Mouse (Mus musculus) mammary gland, adult 2 months (tissue): Measurements from ENCODE around the gene Gm36864. TPM values are rescaled to one million over a fixed set of nuclear protein-coding genes. Genes with fewer than 3 reads are reported as not detected.

Experiments used
- polyA plus RNA-seq: library from polyadenylated mRNA; depleted of rRNA; stranded (reverse); fragments of >200 nt; gene quantifications from 2 replicates; pipeline ENCODE4 v1.2.3, GENCODE M21; 2012; ENCODE audit warnings: low replicate concordance; rRNA removed

Gene Gm36864
- not detected in 2 replicates for polyA plus RNA-seq

DNA sequence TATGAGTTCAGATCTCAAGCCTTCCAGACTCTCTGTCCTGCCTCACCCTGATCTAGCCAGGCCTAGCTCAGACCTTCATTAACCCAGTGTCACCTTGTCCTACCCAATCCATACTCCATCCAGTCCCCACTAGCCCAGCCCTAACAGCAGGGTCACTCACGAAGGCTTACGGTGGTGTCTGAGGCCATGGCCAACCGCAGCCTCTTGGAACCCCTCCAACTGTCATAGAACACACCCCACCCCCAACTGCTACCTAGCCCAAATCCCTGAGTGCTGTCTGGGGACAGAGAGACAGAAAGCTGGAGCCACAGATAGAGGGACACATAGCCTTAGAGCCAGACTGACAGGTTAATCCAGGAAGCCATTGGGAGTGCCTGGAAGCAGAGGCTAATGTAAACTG lies at the start of gene Gm36864:
Gene Gm36864 (plus strand): TSS at position 269 of the 400 bp plus-strand sequence.

DNA sequence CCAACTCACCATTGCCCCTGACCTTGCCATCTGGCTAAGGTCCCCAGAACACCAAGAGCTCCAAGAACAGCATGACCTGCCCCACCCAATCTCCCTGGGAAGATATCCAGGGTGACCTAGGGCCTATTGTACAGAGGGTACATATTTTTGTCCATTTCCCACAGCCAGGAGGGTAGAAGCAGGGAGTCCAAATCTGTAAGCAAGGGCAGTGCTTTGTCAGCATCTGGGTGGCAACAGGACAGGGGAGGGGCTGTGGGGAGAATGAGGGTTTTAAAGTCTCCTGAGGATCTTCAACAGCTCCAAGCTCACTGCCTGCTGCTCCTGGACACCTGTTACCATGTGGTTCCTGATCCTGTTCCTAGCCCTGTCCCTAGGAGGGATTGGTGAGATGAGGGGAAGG lies 48.0 kb upstream of the Gm36864 start, which contains the start of gene Klk1b24:
Gene Klk1b24 (plus strand): TSS at position 301 of the 400 bp plus-strand sequence.

DNA sequence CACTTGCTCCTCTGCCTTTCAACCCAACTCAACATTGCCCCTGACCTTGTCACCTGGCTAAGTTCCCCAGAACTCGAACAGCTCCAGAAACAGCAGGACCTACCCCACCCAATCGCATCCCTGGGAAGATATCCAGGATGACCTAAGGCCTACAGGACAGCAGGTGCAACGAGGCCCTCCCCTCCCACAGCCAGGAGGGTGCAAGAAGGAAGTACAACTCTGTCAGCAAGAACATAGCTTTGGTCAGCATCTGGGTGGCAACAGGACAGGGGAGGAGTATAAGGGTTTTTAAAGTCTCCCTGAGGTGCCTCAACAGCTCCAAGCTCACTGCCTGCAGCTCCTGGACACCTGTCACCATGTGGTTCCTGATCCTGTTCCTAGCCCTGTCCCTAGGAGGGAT lies 38.1 kb upstream of the Gm36864 start, which contains the start of gene Klk1b3:
Gene Klk1b3 (plus strand): TSS at position 301 of the 400 bp plus-strand sequence.

DNA sequence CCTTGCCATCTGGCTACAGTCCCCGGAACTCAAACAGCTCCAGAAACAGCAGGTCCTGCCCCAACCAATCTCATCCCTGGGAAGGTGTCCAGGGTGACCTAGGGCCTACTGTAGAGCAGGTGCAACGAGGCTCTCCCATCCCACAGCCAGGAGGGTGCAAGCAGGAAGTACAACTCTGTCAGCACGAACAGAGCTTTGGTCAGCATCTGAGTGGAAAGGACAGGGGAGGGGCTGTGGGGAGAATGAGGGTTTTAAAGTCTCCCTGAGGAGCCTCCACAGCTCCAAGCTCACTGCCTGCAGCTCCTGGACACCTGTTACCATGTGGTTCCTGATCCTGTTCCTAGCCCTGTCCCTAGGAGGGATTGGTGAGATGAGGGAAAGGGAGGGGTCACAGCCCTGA lies 28.8 kb upstream of the Gm36864 start, which contains the start of gene Klk1b4:
Gene Klk1b4 (plus strand): TSS at position 301 of the 400 bp plus-strand sequence.

GRCm38 (mm10) chr7:44215645-44216044 lies 20.3 kb upstream of the Gm36864 start, which contains the start of gene Klk1b5:
Klk1b5 (plus strand) TSS chr7:44215945.

GRCm38 (mm10) chr7:44225076-44225475 lies 10.9 kb upstream of the Gm36864 start, which contains the start of gene Klk1:
Klk1 (plus strand) TSS chr7:44225360.

GRCm38 (mm10) chr7:44246055-44246983 lies 10.3 kb downstream of the Gm36864 start, which contains the start of the genes 1700028J19Rik and 2410002F23Rik:
1700028J19Rik (minus strand) TSS chr7:44246695.
2410002F23Rik (plus strand) TSS chr7:44246722.

DNA sequence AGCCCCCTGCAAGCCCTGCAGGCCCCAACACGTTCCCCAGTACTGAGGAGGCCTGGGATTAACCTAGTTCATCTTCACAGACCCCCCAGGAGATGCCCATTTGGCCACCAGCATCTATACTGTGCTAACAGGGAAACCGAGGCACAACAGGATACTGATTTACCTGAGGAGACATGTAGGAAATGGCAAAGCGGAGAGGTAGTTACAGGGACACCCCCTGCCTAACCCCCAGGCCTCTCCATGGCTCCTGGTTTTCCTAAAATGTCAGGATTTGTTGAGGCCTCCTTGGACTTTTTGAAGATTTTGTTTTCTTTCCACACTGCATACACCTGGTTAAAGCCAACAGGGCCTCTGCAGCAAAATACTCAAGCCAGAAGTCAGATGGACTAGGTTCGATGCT lies 21.3 kb downstream of the Gm36864 start, which contains the start of gene Acp4:
Gene Acp4 (minus strand): TSS at position 101 of the 400 bp plus-strand sequence.

GRCm38 (mm10) chr7:44261147-44261546 lies 25.2 kb downstream of the Gm36864 start, which contains the start of gene Gm15517:
Gm15517 (plus strand) TSS chr7:44261447.

Other genes with a start within 250 kb of the Gm36864 start
- 0.14 TPM in 1 of 2 replicates, not detected in the other for gene Klk1b11, start 240.3 kb upstream of the Gm36864 start, polyA plus RNA-seq
- gene Klk1b26, start 224.0 kb upstream of the Gm36864 start, polyA plus RNA-seq: 0.09 TPM in 1 of 2 replicates, not detected in the other
- 1.4 and 3.0 TPM in 2 replicates for gene Klk1b27, start 183.9 kb upstream of the Gm36864 start, polyA plus RNA-seq
- not detected in 2 replicates for gene Klk1b21, start 133.8 kb upstream of the Gm36864 start, polyA plus RNA-seq
- gene Klk1b22, start 123.5 kb upstream of the Gm36864 start, polyA plus RNA-seq: not detected in 2 replicates
- gene Klk1b16, start 99.4 kb upstream of the Gm36864 start, polyA plus RNA-seq: not detected in 2 replicates
- not detected in 2 replicates for gene Klk1b24, start 47.9 kb upstream of the Gm36864 start, polyA plus RNA-seq
- not detected in 2 replicates for gene Klk1b3, start 38.0 kb upstream of the Gm36864 start, polyA plus RNA-seq
- gene Klk1b4, start 28.7 kb upstream of the Gm36864 start, polyA plus RNA-seq: not detected in 2 replicates
- not detected in 2 replicates for gene Klk1b5, start 20.2 kb upstream of the Gm36864 start, polyA plus RNA-seq
- gene Klk1, start 10.8 kb upstream of the Gm36864 start, polyA plus RNA-seq: 5.2 and 8.6 TPM in 2 replicates
- gene 1700028J19Rik, start 10.5 kb downstream of the Gm36864 start, polyA plus RNA-seq: 1.3 and 2.7 TPM in 2 replicates
- gene 2410002F23Rik, start 10.5 kb downstream of the Gm36864 start, polyA plus RNA-seq: 75.6 and 148 TPM in 2 replicates
- not detected in 2 replicates for gene Acp4, start 21.2 kb downstream of the Gm36864 start, polyA plus RNA-seq
- gene Gm15517, start 25.3 kb downstream of the Gm36864 start, polyA plus RNA-seq: not detected in 2 replicates
- 4.7 and 10.7 TPM in 2 replicates for gene Clec11a, start 70.7 kb downstream of the Gm36864 start, polyA plus RNA-seq
- gene Shank1, start 74.1 kb downstream of the Gm36864 start, polyA plus RNA-seq: 0.89 and 3.2 TPM in 2 replicates
- gene Syt3, start 147.9 kb downstream of the Gm36864 start, polyA plus RNA-seq: 5.9 and 7.8 TPM in 2 replicates
- 0.94 and 1.2 TPM in 2 replicates for gene 1700008O03Rik, start 149.6 kb downstream of the Gm36864 start, polyA plus RNA-seq
- 0.72 and 1.2 TPM in 2 replicates for gene Lrrc4b, start 192.8 kb downstream of the Gm36864 start, polyA plus RNA-seq
- gene Aspdh, start 229.2 kb downstream of the Gm36864 start, polyA plus RNA-seq: 0.29 and 3.4 TPM in 2 replicates
- gene Josd2, start 231.8 kb downstream of the Gm36864 start, polyA plus RNA-seq: 157 and 197 TPM in 2 replicates